Mouse (Mus musculus) thymus, adult 2 months (tissue): ENCODE results near the gene Mob1b. TPM values are rescaled to one million over a fixed set of nuclear protein-coding genes. Genes with fewer than 3 reads are reported as not detected.
"Not testable (repeated sequence)": the region's sequence is repeated elsewhere in the genome, so short reads cannot be mapped to it uniquely, and the experiment has no call there.

Experiments used
- DNase-seq: peaks from one replicate; pipeline ENCODE4 v3.0.0; 2021
- H3K27ac ChIP-seq: fragments of 200-500 bp; 2 replicates; pipeline ENCODE4 v1.5.1; 2012; ENCODE audit warnings: low read length, control low read depth; ENCODE audit not compliant: control insufficient read depth, insufficient read depth
- H3K27me3 ChIP-seq: fragments of 200-500 bp; 2 replicates; pipeline ENCODE4 v1.6.1; 2012; ENCODE audit warnings: mild to moderate bottlenecking, low read length, moderate library complexity, mixed read lengths; ENCODE audit not compliant: control insufficient read depth, insufficient read depth
- H3K36me3 ChIP-seq: fragments of 200-500 bp; 2 replicates; pipeline ENCODE4 v1.6.1; 2012; ENCODE audit warnings: mild to moderate bottlenecking, low read length, moderate library complexity; ENCODE audit not compliant: control insufficient read depth, insufficient read depth
- H3K4me1 ChIP-seq: fragments of 200-500 bp; replicated peaks from 2 replicates; pipeline ENCODE4 v1.6.1; 2012; ENCODE audit warnings: low read length; ENCODE audit not compliant: control insufficient read depth, insufficient read depth
- H3K4me3 ChIP-seq: fragments of 200-500 bp; 2 replicates; pipeline ENCODE4 v1.5.1; 2012; ENCODE audit warnings: mild to moderate bottlenecking, low read length, control low read depth, moderate library complexity; ENCODE audit not compliant: control insufficient read depth, insufficient read depth
- CTCF ChIP-seq: fragments of 200-500 bp; IDR thresholded peaks from 2 replicates; pipeline ENCODE4 v1.5.1; 2012; ENCODE audit warnings: mild to moderate bottlenecking, control low read depth, low read length, moderate library complexity, borderline replicate concordance; ENCODE audit not compliant: control insufficient read depth, poor library complexity, insufficient read depth; ENCODE audit errors: extremely low read depth
- POLR2A ChIP-seq: fragments of 200-500 bp; IDR thresholded peaks from 2 replicates; pipeline ENCODE4 v1.6.1; 2012; ENCODE audit warnings: mild to moderate bottlenecking, low read length, control low read depth, moderate library complexity; ENCODE audit not compliant: control insufficient read depth, poor library complexity, insufficient read depth; ENCODE audit errors: extremely low read depth
- WGBS: fragments of 180-500 bp; shearing (Covaris S2); methylation state at CpG from one replicate; pipeline ENCODE4 v1.1.7; 2018; 5-methylcytosine and 5-hydroxymethylcytosine counted together
- polyA plus RNA-seq: library from polyadenylated mRNA; depleted of rRNA; stranded (reverse); fragments of >200 nt; gene quantifications from 2 replicates; pipeline ENCODE4 v1.2.3, GENCODE M21; 2012

Mob1b gene
- polyA plus RNA-seq, 1 experiment, result 4.9 TPM

GRCm38 (mm10) chr5:88734786-88735185, 14.1 kb downstream of the Mob1b start:
- Histone ChIP-seq H3K4me1 (no peaks in the 10 kb centered on the region), H3K36me3 (no peaks in the 10 kb centered on the region), H3K27me3 (no peaks in the 10 kb centered on the region), H3K4me3 (no peak overlapping the region), H3K27ac (no peak overlapping the region)
- TF ChIP-seq CTCF (no peak), POLR2A (no peak)
- peak; percentile 69 for DNase-seq
- WGBS, result 92% methylated on average over 2 of the region's 2 CpGs

DNA sequence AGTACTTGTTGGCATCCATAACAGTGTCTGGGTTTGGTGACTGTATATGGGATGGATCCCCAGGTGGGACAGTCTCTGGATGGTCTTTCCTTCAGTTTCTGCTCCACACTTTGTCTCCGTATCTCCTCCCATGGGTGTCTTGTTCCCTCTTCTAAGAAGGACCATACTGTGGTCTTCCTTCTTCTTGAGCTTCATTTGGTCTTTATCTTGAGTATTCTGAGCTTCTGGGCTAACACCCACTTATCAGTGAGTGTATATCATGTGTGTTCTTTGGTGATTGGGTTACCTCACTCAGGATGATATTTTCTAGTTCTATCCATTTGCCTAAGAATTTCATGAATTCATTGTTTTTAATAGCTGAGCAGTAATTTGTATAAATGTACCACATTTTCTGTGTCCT, 20.4 kb downstream of the Mob1b start:
- DNase-seq, H3K27ac ChIP-seq, H3K4me3 ChIP-seq, H3K27me3 ChIP-seq, H3K4me1 ChIP-seq, H3K36me3 ChIP-seq: not testable (repeated sequence)
- 100% methylated on average over 1 of the region's 1 CpGs for WGBS

GRCm38 (mm10) chr5:88747774-88748173, 27.1 kb downstream of the Mob1b start:
- DNase-seq, result no peak
- peaks cover 11% of the 10 kb centered on the region; the same call in 1 of the 2 replicates for H3K36me3 ChIP-seq
- H3K27me3 ChIP-seq, result no peaks in the 10 kb centered on the region
- H3K27ac ChIP-seq, result no peak overlapping the region
- TF ChIP-seq POLR2A, result no peak
- no peak for TF ChIP-seq CTCF
- H3K4me1 ChIP-seq, result no peaks in the 10 kb centered on the region
- H3K4me3 ChIP-seq, result no peak overlapping the region
- 90% methylated on average over 1 of the region's 1 CpGs for WGBS

- Histone ChIP-seq H3K27ac (no peak overlapping the region), H3K4me3 (no peak overlapping the region), H3K36me3 (peaks cover 27% of the 10 kb centered on the region), H3K4me1 (no peaks in the 10 kb centered on the region), H3K27me3 (no peaks in the 10 kb centered on the region)
- 95% methylated on average over 4 of the region's 4 CpGs for WGBS
- TF ChIP-seq POLR2A (no peak), CTCF (no peak)
- no peak for DNase-seq
Observed at GRCm38 (mm10) chr5:88753199-88753598, 32.5 kb downstream of the Mob1b start.

- no peaks in the 10 kb centered on the region; the same call in 1 of the 2 replicates for H3K36me3 ChIP-seq
- H3K4me3 ChIP-seq, result no peak overlapping the region
- no peak overlapping the region for H3K27ac ChIP-seq
- TF ChIP-seq POLR2A (no peak), CTCF (no peak)
- no peak for DNase-seq
- H3K27me3 ChIP-seq, result no peaks in the 10 kb centered on the region
- WGBS, result 93% methylated on average over 5 of the region's 5 CpGs
- no peaks in the 10 kb centered on the region for H3K4me1 ChIP-seq
Observed at GRCm38 (mm10) chr5:88762611-88763010, 42.0 kb downstream of the Mob1b start.

DNA sequence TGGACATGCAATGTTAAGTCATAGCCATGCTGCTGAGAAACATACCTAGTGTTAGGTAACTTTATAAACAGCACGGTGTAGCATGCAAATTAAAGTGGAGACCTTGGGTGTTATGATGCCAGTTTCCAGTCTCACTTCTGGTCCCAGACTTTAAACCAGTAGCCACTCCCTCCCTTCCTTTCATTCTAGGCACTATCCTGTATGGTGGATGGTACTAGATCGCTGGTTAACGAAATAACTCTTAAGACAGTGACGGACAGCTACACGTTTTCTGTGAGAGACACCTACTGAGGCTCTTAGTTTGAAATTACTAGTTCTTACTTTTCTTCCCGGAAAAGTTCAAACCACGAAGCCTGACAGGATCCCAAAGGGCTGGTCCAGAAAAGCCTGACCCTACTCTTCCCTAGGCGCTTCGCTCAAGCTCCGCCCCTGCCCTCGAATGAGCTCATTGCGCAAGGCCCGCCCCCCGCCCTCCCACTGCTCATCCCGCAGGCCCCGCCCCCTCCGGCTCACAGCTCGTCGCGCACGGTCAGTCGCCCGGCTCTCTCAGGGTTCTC, 43.9 kb downstream of the Mob1b start:
- Histone ChIP-seq H3K4me1 (peaks cover 5% of the 10 kb centered on the region), H3K27me3 (no peaks in the 10 kb centered on the region), H3K36me3 (peaks cover 5% of the 10 kb centered on the region), H3K27ac (no peak overlapping the region), H3K4me3 (peak overlapping the region; percentile 92)
- DNase-seq, result no peak
- TF ChIP-seq POLR2A (no peak), CTCF (no peak)
- WGBS, result 1% methylated on average over 20 of the region's 23 CpGs

- Histone ChIP-seq H3K4me1 (peaks cover 7% of the 10 kb centered on the region), H3K36me3 (peaks cover 10% of the 10 kb centered on the region), H3K27me3 (no peaks in the 10 kb centered on the region), H3K4me3 (peak within 1 kb of the TSS; percentile 92), H3K27ac (peak within 1 kb of the TSS; percentile 88)
- TF ChIP-seq POLR2A (peak; percentile 96), CTCF (no peak)
- peak; percentile 99 for DNase-seq
- under 1% methylated on average over 51 of the region's 51 CpGs for WGBS
Observed at GRCm38 (mm10) chr5:88764987-88765481, 44.4 kb downstream of the Mob1b start, which contains the start of gene Dck. Gene Dck, plus strand, starts transcription at chr5:88764996.
